Mouse (Mus musculus) heart, embryonic 14.5 days (tissue): Measurements from ENCODE around the gene Spsb3. TPM values are rescaled to one million over a fixed set of nuclear protein-coding genes. Genes with fewer than 3 reads are reported as not detected.

ENCODE experiments used
- ATAC-seq: fragments of 200-750 bp; cut with Nextera tagmentation; 2 replicates; pipeline ENCODE4 v1.8.0; 2017; ENCODE audit warnings: low read depth, moderate TSS enrichment; ENCODE audit not compliant: insufficient number of reproducible peaks, insufficient read depth, low FRiP score
- H3K27ac ChIP-seq, 2 experiments: fragments of 200-500 bp in 1 of 2; fragments of 300-500 bp in 1 of 2; sonication (generic) in 1 of 2; replicated peaks in 1 of 2; 2 replicates each; pipeline ENCODE4 v1.5.1; 2012 to 2014; ENCODE audit warnings: low read depth in 2 of 2, low read length in 2 of 2, control low read depth in 1 of 2, mild to moderate bottlenecking in 1 of 2, mixed read lengths in 1 of 2; ENCODE audit not compliant: control insufficient read depth in 1 of 2, insufficient read depth in 1 of 2
- H3K27me3 ChIP-seq: fragments of 300-500 bp; sonication (generic); 2 replicates; pipeline ENCODE4 v1.6.1; 2014; ENCODE audit warnings: mild to moderate bottlenecking, low read length, control low read depth; ENCODE audit not compliant: control insufficient read depth, insufficient read depth
- H3K36me3 ChIP-seq: fragments of 300-500 bp; sonication (generic); 2 replicates; pipeline ENCODE4 v1.6.1; 2014; ENCODE audit warnings: mild to moderate bottlenecking, control low read depth, low read length, mixed read lengths; ENCODE audit not compliant: control insufficient read depth, insufficient read depth
- H3K4me1 ChIP-seq, 2 experiments: fragments of 200-500 bp in 1 of 2; fragments of 300-500 bp in 1 of 2; sonication (generic) in 1 of 2; 2 replicates each; pipeline ENCODE4 v1.6.1; 2012 to 2014; ENCODE audit warnings: low read length in 2 of 2, control low read depth in 1 of 2, mixed read lengths in 1 of 2; ENCODE audit not compliant: control insufficient read depth in 2 of 2, insufficient read depth in 2 of 2
- H3K4me2 ChIP-seq: fragments of 300-500 bp; sonication (generic); 2 replicates; pipeline ENCODE4 v1.6.1; 2014; ENCODE audit warnings: mild to moderate bottlenecking, low read length
- H3K4me3 ChIP-seq, 2 experiments: fragments of 200-500 bp in 1 of 2; fragments of 300-500 bp in 1 of 2; sonication (generic) in 1 of 2; 2 replicates each; pipeline ENCODE4 v1.5.1; 2012 to 2014; ENCODE audit warnings: low read length in 2 of 2, mild to moderate bottlenecking in 2 of 2, control low read depth in 1 of 2, low read depth in 1 of 2, moderate library complexity in 1 of 2; ENCODE audit not compliant: control insufficient read depth in 1 of 2, insufficient read depth in 1 of 2
- H3K9ac ChIP-seq: fragments of 300-500 bp; sonication (generic); 2 replicates; pipeline ENCODE4 v1.6.1; 2014; ENCODE audit warnings: mild to moderate bottlenecking, low read length
- H3K9me3 ChIP-seq: fragments of 300-500 bp; sonication (generic); 2 replicates; pipeline ENCODE4 v1.6.1; 2016; ENCODE audit warnings: low read length, control low read depth; ENCODE audit not compliant: control insufficient read depth
- WGBS: fragments of 180-500 bp; shearing (Covaris S2); extraction: QIAGEN DNeasy Blood & Tissue Kit; methylation state at CpG from one replicate; pipeline ENCODE4 v1.1.7; 2014; 5-methylcytosine and 5-hydroxymethylcytosine counted together
- polyA plus RNA-seq: library from polyadenylated mRNA; unstranded; fragments of >200 nt; fragmentation: Nextera tagmentation; extraction: Ambion mirVana; gene quantifications from 2 replicates; pipeline ENCODE4 v1.2.1, GENCODE M21; 2014

The Spsb3 gene
- polyA plus RNA-seq, 1 experiment from 2014 or later, result 28.2 TPM

DNA sequence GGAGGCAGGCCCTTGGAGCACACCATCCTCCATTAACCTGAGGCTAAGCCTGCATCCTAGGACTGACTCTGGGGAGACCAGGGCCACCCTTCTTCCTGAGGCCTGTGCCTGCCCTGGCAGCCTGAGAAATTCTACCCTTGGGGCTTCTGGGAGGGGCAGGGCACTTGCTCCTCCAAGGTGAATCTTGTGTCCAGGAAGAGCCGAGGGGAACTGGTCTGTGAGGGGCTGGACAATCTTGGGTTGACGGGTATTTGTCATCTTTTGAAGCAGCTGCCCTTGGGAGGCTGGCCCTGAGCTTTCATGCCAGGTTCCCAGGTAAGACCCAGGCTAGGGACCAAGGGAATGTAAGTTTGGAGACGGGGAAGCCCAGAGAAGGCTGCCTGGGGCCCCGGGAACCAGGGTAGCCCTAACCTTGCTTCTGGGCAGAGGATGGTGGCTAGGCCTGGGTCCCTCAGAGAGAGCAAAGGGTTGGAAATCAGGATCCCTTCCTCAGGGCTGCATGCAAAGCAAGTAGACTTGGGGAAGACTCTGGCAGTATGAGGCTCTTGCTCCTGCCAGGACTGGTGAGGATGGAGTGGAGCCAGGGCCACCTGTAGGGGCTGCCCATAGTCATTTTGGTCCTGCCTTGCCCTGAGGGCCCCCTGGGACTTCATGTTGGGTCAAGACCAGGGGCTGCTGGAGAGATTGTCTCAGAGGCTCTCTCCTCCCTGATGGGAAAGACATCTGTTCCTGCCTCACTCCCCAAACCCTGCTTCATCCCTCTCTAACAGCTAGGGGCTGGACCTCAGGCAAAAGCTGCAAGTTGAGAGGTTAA, 11.8 kb downstream of the Spsb3 start:
- H3K4me1 ChIP-seq, result peaks cover 13 to 36% of the 10 kb centered on the region in 2 experiments
- H3K36me3 ChIP-seq, result peaks cover 70% of the 10 kb centered on the region
- H3K9ac ChIP-seq, result no peak overlapping the region; the same call in 1 of the 2 replicates
- peak overlapping the region in 1 of 2 experiments; percentile 28; a peak in 1 of 4 replicates for H3K27ac ChIP-seq
- no peaks in the 10 kb centered on the region for H3K27me3 ChIP-seq
- no peaks in the 10 kb centered on the region for H3K9me3 ChIP-seq
- H3K4me2 ChIP-seq, result no peak overlapping the region
- no peak overlapping the region for H3K4me3 ChIP-seq
- ATAC-seq, result no peak
- WGBS, result 79% methylated on average over 4 of the region's 4 CpGs

DNA sequence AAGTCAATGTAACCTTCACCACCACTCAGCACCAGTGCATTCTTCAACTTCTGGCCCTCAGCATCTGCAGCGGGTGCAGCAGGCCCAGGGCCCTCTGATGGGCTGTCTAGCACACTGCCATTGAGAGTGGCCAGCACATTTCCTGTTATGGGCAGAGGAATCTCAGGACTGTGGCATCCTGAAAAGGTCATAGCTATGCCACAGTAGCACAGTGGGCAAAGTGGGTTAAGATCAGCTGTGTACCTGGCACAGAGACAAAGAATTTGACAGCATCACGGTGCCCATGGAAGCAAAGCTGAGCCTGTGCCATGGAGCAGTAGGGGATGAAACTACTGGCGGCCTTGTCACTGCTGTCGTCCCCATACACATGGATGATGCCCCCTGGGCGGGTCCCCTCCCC, 12.7 kb downstream of the Spsb3 start:
- Histone ChIP-seq H3K4me1 (peaks cover 10 to 31% of the 10 kb centered on the region in 2 experiments), H3K9ac (no peak overlapping the region), H3K27ac (peak overlapping the region in 1 of 2 experiments; percentile 28; a peak in 1 of 4 replicates), H3K36me3 (peaks cover 73% of the 10 kb centered on the region), H3K9me3 (no peaks in the 10 kb centered on the region), H3K4me2 (no peak overlapping the region), H3K27me3 (no peaks in the 10 kb centered on the region), H3K4me3 (no peak overlapping the region)
- WGBS, result 59% methylated on average over 5 of the region's 5 CpGs
- ATAC-seq, result 0 out of 2 replicates have a peak, but pooled peaks have one; percentile 11

- peaks cover 81% of the 10 kb centered on the region for H3K36me3 ChIP-seq
- WGBS, result 96% methylated on average over 6 of the region's 6 CpGs
- no peaks in the 10 kb centered on the region for H3K27me3 ChIP-seq
- H3K9me3 ChIP-seq, result no peaks in the 10 kb centered on the region
- no peak overlapping the region for H3K4me2 ChIP-seq
- no peak for ATAC-seq
- H3K27ac ChIP-seq, result no peak overlapping the region
- peaks cover 7 to 28% of the 10 kb centered on the region in 2 experiments for H3K4me1 ChIP-seq
- H3K9ac ChIP-seq, result no peak overlapping the region
- no peak overlapping the region for H3K4me3 ChIP-seq
Measured at GRCm38 (mm10) chr17:24900014-24900413, 13.6 kb downstream of the Spsb3 start.

DNA sequence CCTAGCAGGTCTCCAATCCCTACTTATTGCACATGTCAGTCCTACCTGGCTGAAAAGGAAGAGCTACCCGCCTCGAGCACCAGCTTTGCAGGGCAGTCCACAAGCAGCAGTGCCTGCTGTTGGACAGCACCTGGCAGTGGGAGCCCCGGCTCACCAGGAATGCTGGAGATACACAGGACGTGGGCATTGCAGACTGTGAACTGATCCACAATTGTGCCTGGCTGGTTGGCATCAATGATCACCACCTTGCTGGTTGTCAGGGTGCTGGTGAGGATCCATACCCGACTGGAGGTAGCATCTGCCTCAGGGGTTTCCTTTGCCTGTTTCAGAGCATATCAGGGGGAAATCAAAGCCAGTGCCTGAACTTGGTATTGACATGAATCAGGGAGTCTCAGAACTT, 15.7 kb downstream of the Spsb3 start:
- Histone ChIP-seq H3K36me3 (peaks cover 100% of the 10 kb centered on the region), H3K4me2 (no peak overlapping the region), H3K4me3 (no peak overlapping the region), H3K4me1 (peaks cover under 1 to 17% of the 10 kb centered on the region in 2 experiments), H3K27ac (no peak overlapping the region), H3K9me3 (no peaks in the 10 kb centered on the region), H3K27me3 (no peaks in the 10 kb centered on the region), H3K9ac (no peak overlapping the region)
- no peak for ATAC-seq
- 85% methylated on average over 5 of the region's 5 CpGs for WGBS

DNA sequence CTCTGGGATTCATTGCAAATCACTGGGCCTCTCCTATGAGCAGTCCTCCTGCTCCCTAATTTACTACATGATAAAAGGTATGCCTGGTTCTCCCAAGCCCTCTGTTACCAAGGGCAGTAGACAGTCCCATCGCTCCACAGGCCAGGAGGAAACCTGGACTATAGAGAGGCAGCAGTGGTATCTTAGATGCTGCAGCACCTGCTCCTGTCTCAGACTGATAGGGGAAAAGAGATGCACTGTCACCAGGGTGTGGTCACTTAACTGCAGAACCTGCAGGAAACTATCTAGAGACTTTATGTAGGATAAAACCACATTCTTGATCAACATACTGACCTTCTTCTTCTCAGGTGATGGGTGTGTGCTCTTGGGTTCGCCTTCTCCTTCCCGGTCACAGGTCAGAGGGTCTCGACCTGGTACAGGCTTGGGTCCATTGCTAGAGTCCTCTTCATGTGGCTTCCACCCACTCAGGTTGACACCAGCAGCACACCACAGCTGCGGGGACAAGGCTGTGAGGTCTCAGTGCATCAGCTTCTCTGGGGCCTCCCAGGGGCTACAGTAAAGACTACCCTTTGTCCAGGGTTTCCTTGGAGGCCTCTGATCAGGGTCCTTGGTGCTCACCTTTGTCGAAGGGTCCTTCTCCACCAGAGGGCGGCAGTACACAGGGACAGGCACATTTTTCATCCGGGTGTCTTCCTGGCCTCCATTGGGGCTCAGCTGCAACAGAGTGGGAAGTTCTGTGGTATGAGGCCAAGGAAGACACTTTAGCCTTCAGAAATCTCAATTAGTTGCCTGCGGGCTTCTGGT, 16.4 kb downstream of the Spsb3 start:
- Histone ChIP-seq H3K4me2 (no peak overlapping the region), H3K9ac (no peak overlapping the region), H3K4me3 (no peak overlapping the region), H3K27ac (no peak overlapping the region), H3K36me3 (peaks cover 100% of the 10 kb centered on the region), H3K27me3 (no peaks in the 10 kb centered on the region), H3K4me1 (peaks cover 0 to 9% of the 10 kb centered on the region in 2 experiments; a peak in 1 of 4 replicates), H3K9me3 (no peaks in the 10 kb centered on the region)
- WGBS, result 71% methylated on average over 9 of the region's 9 CpGs
- no peak for ATAC-seq

GRCm38 (mm10) chr17:24903767-24904166, 17.3 kb downstream of the Spsb3 start:
- no peak for ATAC-seq
- H3K4me2 ChIP-seq, result no peak overlapping the region
- WGBS, result 86% methylated on average over 9 of the region's 9 CpGs
- H3K9me3 ChIP-seq, result no peaks in the 10 kb centered on the region
- no peak overlapping the region for H3K4me3 ChIP-seq
- no peak overlapping the region for H3K9ac ChIP-seq
- no peak overlapping the region for H3K27ac ChIP-seq
- H3K36me3 ChIP-seq, result peaks cover 100% of the 10 kb centered on the region
- no peaks in the 10 kb centered on the region for H3K27me3 ChIP-seq
- peaks cover 0 to 7% of the 10 kb centered on the region in 2 experiments; a peak in 1 of 4 replicates for H3K4me1 ChIP-seq

DNA sequence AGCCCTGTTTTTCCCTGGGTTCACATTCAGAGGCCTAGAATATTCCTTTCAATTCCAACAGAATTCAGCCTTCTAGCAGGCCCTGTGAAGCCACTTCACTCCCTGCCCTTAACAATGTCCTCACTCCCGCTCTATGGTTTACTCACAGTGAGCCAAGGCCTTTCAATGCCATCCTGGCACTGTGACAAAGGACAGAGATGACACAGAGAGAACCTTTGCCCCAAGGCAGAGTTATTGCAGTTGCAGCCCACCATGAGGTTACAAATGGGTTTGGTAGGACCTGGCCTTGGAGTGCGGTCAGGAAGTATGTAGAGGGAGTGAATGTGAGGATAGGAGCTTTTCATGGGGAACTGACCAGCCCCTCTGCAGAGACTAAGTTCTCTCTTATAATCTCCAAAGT, 21.1 kb downstream of the Spsb3 start:
- Histone ChIP-seq H3K9ac (no peak overlapping the region), H3K36me3 (peaks cover 98% of the 10 kb centered on the region), H3K27ac (no peak overlapping the region), H3K4me2 (no peak overlapping the region), H3K4me3 (no peak overlapping the region), H3K9me3 (no peaks in the 10 kb centered on the region), H3K4me1 (no peaks in the 10 kb centered on the region), H3K27me3 (no peaks in the 10 kb centered on the region)
- 92% methylated on average over 2 of the region's 2 CpGs for WGBS
- no peak for ATAC-seq
